Mouse (Mus musculus): ENCODE measurements around the gene Cwc25. TPM values are rescaled to one million over a fixed set of nuclear protein-coding genes. Genes with fewer than 3 reads are reported as not detected.
A peak's percentile ranks its signal among the peaks of the same experiment; 100 is the strongest.
"Not testable (repeated sequence)": the region's sequence is repeated elsewhere in the genome, so short reads cannot be mapped to it uniquely, and the experiment has no call there.

The Cwc25 gene
- polyA plus RNA-seq, 1 experiment from 2014 or later, result 10.5 TPM

- H3K36me3 ChIP-seq (ENCODE audit: control insufficient read depth, insufficient read depth, low read length), result peaks cover 63% of the 10 kb centered on the region
- not testable (repeated sequence) for H3K27ac ChIP-seq (ENCODE audit: low read depth); H3K4me3 ChIP-seq (ENCODE audit: low read depth, low read length); H3K4me2 ChIP-seq (ENCODE audit: low read length); DNase-seq (ENCODE audit: low spot score); H3K4me1 ChIP-seq (replicated peaks; ENCODE audit: control insufficient read depth, insufficient read depth, low read length); H3K9ac ChIP-seq (ENCODE audit: low read length); ATAC-seq (replicated peaks; ENCODE audit: low FRiP score, low TSS enrichment, low read depth); H3K27me3 ChIP-seq (replicated peaks; ENCODE audit: control insufficient read depth, insufficient read depth, low read length); H3K9me3 ChIP-seq (ENCODE audit: control insufficient read depth, low read length)
- WGBS, result 84% methylated on average over 2 of the region's 2 CpGs
Observed at GRCm38 (mm10) chr11:97710067-97710466, 56.3 kb downstream of the Cwc25 start.

GRCm38 (mm10) chr11:97703039-97703826, 63.1 kb downstream of the Cwc25 start, which contains the start of gene Psmb3:
Psmb3 (plus strand) TSS chr11:97703399.
- Histone ChIP-seq H3K9me3 (ENCODE audit: control insufficient read depth, low read length) (no peaks in the 10 kb centered on the region), H3K4me3 (ENCODE audit: low read depth, low read length) (peak within 1 kb of the TSS; percentile 95), H3K27ac (ENCODE audit: low read depth) (peak within 1 kb of the TSS; percentile 80), H3K4me2 (ENCODE audit: low read length) (peak within 1 kb of the TSS; percentile 83), H3K4me1 (replicated peaks; ENCODE audit: control insufficient read depth, insufficient read depth, low read length) (peaks cover 23% of the 10 kb centered on the region), H3K36me3 (ENCODE audit: control insufficient read depth, insufficient read depth, low read length) (peaks cover 28% of the 10 kb centered on the region), H3K27me3 (replicated peaks; ENCODE audit: control insufficient read depth, insufficient read depth, low read length) (no peaks in the 10 kb centered on the region), H3K9ac (ENCODE audit: low read length) (peak within 1 kb of the TSS; percentile 82)
- peak; percentile 84 for ATAC-seq (replicated peaks; ENCODE audit: low FRiP score, low TSS enrichment, low read depth)
- 0% methylated on average over 35 of the region's 35 CpGs for WGBS
- peak; percentile 98 for DNase-seq (ENCODE audit: low spot score)

- Histone ChIP-seq H3K9ac (ENCODE audit: low read length) (peak overlapping the region; percentile 64), H3K9me3 (ENCODE audit: control insufficient read depth, low read length) (no peaks in the 10 kb centered on the region), H3K27me3 (replicated peaks; ENCODE audit: control insufficient read depth, insufficient read depth, low read length) (no peaks in the 10 kb centered on the region), H3K4me3 (ENCODE audit: low read depth, low read length) (peak overlapping the region; percentile 95), H3K4me1 (replicated peaks; ENCODE audit: control insufficient read depth, insufficient read depth, low read length) (peaks cover 26% of the 10 kb centered on the region), H3K36me3 (ENCODE audit: control insufficient read depth, insufficient read depth, low read length) (peaks cover 19% of the 10 kb centered on the region), H3K4me2 (ENCODE audit: low read length) (peak overlapping the region; percentile 78), H3K27ac (ENCODE audit: low read depth) (peak overlapping the region; percentile 80)
- ATAC-seq (replicated peaks; ENCODE audit: low FRiP score, low TSS enrichment, low read depth) (peak; percentile 1; the same call in 1 of the 2 replicates), DNase-seq (ENCODE audit: low spot score) (peak; percentile 98)
- under 1% methylated on average over 24 of the region's 24 CpGs for WGBS
Observed at GRCm38 (mm10) chr11:97702393-97702745, 64.0 kb downstream of the Cwc25 start.

- 58% methylated on average over 15 of the region's 15 CpGs for WGBS
- H3K4me3 ChIP-seq (ENCODE audit: low read depth, low read length), result peak overlapping the region; percentile 99
- H3K27me3 ChIP-seq (replicated peaks; ENCODE audit: control insufficient read depth, insufficient read depth, low read length), result no peaks in the 10 kb centered on the region
- no peak for ATAC-seq (replicated peaks; ENCODE audit: low FRiP score, low TSS enrichment, low read depth)
- peaks cover 16% of the 10 kb centered on the region for H3K36me3 ChIP-seq (ENCODE audit: control insufficient read depth, insufficient read depth, low read length)
- H3K9ac ChIP-seq (ENCODE audit: low read length), result 0 out of 2 replicates have a peak overlapping the region, but pooled peaks have one; percentile 16
- H3K27ac ChIP-seq (ENCODE audit: low read depth), result no peak overlapping the region
- H3K4me1 ChIP-seq (replicated peaks; ENCODE audit: control insufficient read depth, insufficient read depth, low read length), result peaks cover 32% of the 10 kb centered on the region
- DNase-seq (ENCODE audit: low spot score), result no peak
- H3K4me2 ChIP-seq (ENCODE audit: low read length), result peak overlapping the region; percentile 89
- no peaks in the 10 kb centered on the region for H3K9me3 ChIP-seq (ENCODE audit: control insufficient read depth, low read length)
Observed at GRCm38 (mm10) chr11:97701581-97702392, 64.6 kb downstream of the Cwc25 start.

GRCm38 (mm10) chr11:97700746-97701580, 65.4 kb downstream of the Cwc25 start:
- peak overlapping the region; percentile 99 for H3K4me3 ChIP-seq (ENCODE audit: low read depth, low read length)
- no peak for ATAC-seq (replicated peaks; ENCODE audit: low FRiP score, low TSS enrichment, low read depth)
- H3K36me3 ChIP-seq (ENCODE audit: control insufficient read depth, insufficient read depth, low read length), result peaks cover 9% of the 10 kb centered on the region
- H3K9me3 ChIP-seq (ENCODE audit: control insufficient read depth, low read length), result no peaks in the 10 kb centered on the region
- H3K27me3 ChIP-seq (replicated peaks; ENCODE audit: control insufficient read depth, insufficient read depth, low read length), result no peaks in the 10 kb centered on the region
- peak overlapping the region; percentile 72 for H3K9ac ChIP-seq (ENCODE audit: low read length)
- DNase-seq (ENCODE audit: low spot score), result peak; percentile 78
- 14% methylated on average over 30 of the region's 30 CpGs for WGBS
- peak overlapping the region; percentile 98 for H3K27ac ChIP-seq (ENCODE audit: low read depth)
- peak overlapping the region; percentile 89 for H3K4me2 ChIP-seq (ENCODE audit: low read length)
- H3K4me1 ChIP-seq (replicated peaks; ENCODE audit: control insufficient read depth, insufficient read depth, low read length), result peaks cover 40% of the 10 kb centered on the region

- WGBS, result under 1% methylated on average over 84 of the region's 85 CpGs
- Histone ChIP-seq H3K4me2 (ENCODE audit: low read length) (peak within 1 kb of the TSS; percentile 89), H3K27me3 (replicated peaks; ENCODE audit: control insufficient read depth, insufficient read depth, low read length) (no peaks in the 10 kb centered on the region), H3K4me3 (ENCODE audit: low read depth, low read length) (peak within 1 kb of the TSS; percentile 99), H3K27ac (ENCODE audit: low read depth) (peak within 1 kb of the TSS; percentile 98), H3K4me1 (replicated peaks; ENCODE audit: control insufficient read depth, insufficient read depth, low read length) (peaks cover 48% of the 10 kb centered on the region), H3K9ac (ENCODE audit: low read length) (peak within 1 kb of the TSS; percentile 94), H3K36me3 (ENCODE audit: control insufficient read depth, insufficient read depth, low read length) (peaks cover 4% of the 10 kb centered on the region; the same call in 1 of the 2 replicates), H3K9me3 (ENCODE audit: control insufficient read depth, low read length) (no peaks in the 10 kb centered on the region)
- ATAC-seq (replicated peaks; ENCODE audit: low FRiP score, low TSS enrichment, low read depth), result peak; percentile 8
- peak; percentile 89 for DNase-seq (ENCODE audit: low spot score)
Observed at GRCm38 (mm10) chr11:97700003-97700745, 66.2 kb downstream of the Cwc25 start, which contains the start of gene Pcgf2. Pcgf2 (minus strand) TSS chr11:97700497.

GRCm38 (mm10) chr11:97699626-97700002, 66.7 kb downstream of the Cwc25 start:
- 0% methylated on average over 3 of the region's 9 CpGs for WGBS
- H3K9ac ChIP-seq (ENCODE audit: low read length), result peak overlapping the region; percentile 94
- DNase-seq (ENCODE audit: low spot score) (peak; percentile 95), ATAC-seq (replicated peaks; ENCODE audit: low FRiP score, low TSS enrichment, low read depth) (peak; percentile 42)
- H3K9me3 ChIP-seq (ENCODE audit: control insufficient read depth, low read length), result no peaks in the 10 kb centered on the region
- peaks cover 53% of the 10 kb centered on the region for H3K4me1 ChIP-seq (replicated peaks; ENCODE audit: control insufficient read depth, insufficient read depth, low read length)
- H3K4me3 ChIP-seq (ENCODE audit: low read depth, low read length), result peak overlapping the region; percentile 99
- 0 out of 2 replicates have a peak, but pooled peaks cover 4% of the 10 kb centered on the region for H3K36me3 ChIP-seq (ENCODE audit: control insufficient read depth, insufficient read depth, low read length)
- H3K27me3 ChIP-seq (replicated peaks; ENCODE audit: control insufficient read depth, insufficient read depth, low read length), result no peaks in the 10 kb centered on the region
- peak overlapping the region; percentile 98 for H3K27ac ChIP-seq (ENCODE audit: low read depth)
- peak overlapping the region; percentile 89 for H3K4me2 ChIP-seq (ENCODE audit: low read length)

Measured in intestine, embryonic 14.5 days (tissue).